ENCODE assay signal across 9 mouse cellular contexts in genomic region chr1:182895698-182896097, GRCm38 (mm10). TPM values are rescaled to one million over a fixed set of nuclear protein-coding genes. Genes with fewer than 3 reads are reported as not detected.
DNase-seq lines count a peak whose midpoint lies in the region; ATAC-seq and TF ChIP-seq lines count a peak whose summit lies in the region.
"Had no signal": no experiment of that assay in that cellular context is flagged by ENCODE, and none has a peak within 500 bp of the region (broad histone marks: within the 10 kb centered on the region; RNA-seq: fewer than 3 reads in every experiment).

No protein-coding gene starts in this region.

- H3K36me3 ChIP-seq in MEL (ENCODE audit: control insufficient read depth in 1 of 2, insufficient read depth in 2 of 2, low read length in 2 of 2): no peaks in the 10 kb centered on the region
- no peaks in the 10 kb centered on the region for H3K36me3 ChIP-seq in limb, embryonic 10.5 days
- H3K36me3 ChIP-seq: embryonic facial prominence, embryonic 15.5 days had no signal

- no peak overlapping the region for H3K4me3 ChIP-seq in MEL (ENCODE audit: control insufficient read depth in 1 of 2, insufficient read depth in 1 of 2, low read depth in 2 of 2, low read length in 2 of 2)
- no peak overlapping the region for H3K4me3 ChIP-seq in limb, embryonic 10.5 days
- H3K4me3 ChIP-seq: embryonic facial prominence, embryonic 15.5 days had no signal

- H3K9me3 ChIP-seq in MEL (replicated peaks; ENCODE audit: insufficient read depth, low read length): no peaks in the 10 kb centered on the region
- no peaks in the 10 kb centered on the region for H3K9me3 ChIP-seq in limb, embryonic 10.5 days (replicated peaks)
- H3K9me3 ChIP-seq: embryonic facial prominence, embryonic 15.5 days had no signal

- H3K79me2 ChIP-seq in MEL (ENCODE audit: control insufficient read depth, insufficient read depth, low read length, poor library complexity): no peaks in the 10 kb centered on the region

- no peak for TF ChIP-seq EP300 in MEL (IDR thresholded peaks at IDR 0.05; ENCODE audit: low read depth in 1 of 2, low read length in 2 of 2)

- no peak for TF ChIP-seq RAD21 in MEL (IDR thresholded peaks at IDR 0.05; ENCODE audit: low read depth, low read length)

- no peak for TF ChIP-seq POLR2A in MEL (IDR thresholded peaks at IDR 0.05; ENCODE audit: control insufficient read depth in 1 of 2, insufficient read depth in 1 of 2, low read depth in 1 of 2, low read length in 2 of 2, poor library complexity in 1 of 2)

- ATAC-seq in granulocyte monocyte progenitor cell, adult 5-6 weeks (replicated peaks; ENCODE audit: poor library complexity, severe bottlenecking): peak; percentile 73

- 72% methylated on average over 9 of the region's 9 CpGs for WGBS in limb, embryonic 10.5 days

- H3K27ac ChIP-seq in MEL (ENCODE audit: control insufficient read depth, low read depth, low read length): no peak overlapping the region
- no peak overlapping the region for H3K27ac ChIP-seq in limb, embryonic 10.5 days
- H3K27ac ChIP-seq: embryonic facial prominence, embryonic 15.5 days had no signal

- H3K27me3 ChIP-seq in MEL (ENCODE audit: control insufficient read depth in 1 of 2, insufficient read depth in 2 of 2, low read length in 2 of 2): no peaks in the 10 kb centered on the region; a peak in 1 of 4 replicates
- no peaks in the 10 kb centered on the region for H3K27me3 ChIP-seq in limb, embryonic 10.5 days (ENCODE audit: low read depth, poor library complexity, severe bottlenecking)
- H3K27me3 ChIP-seq: embryonic facial prominence, embryonic 15.5 days had no signal

- peak; percentile 26 to 47 (median 38); a peak in 5 of 6 replicates for TF ChIP-seq CTCF in MEL (IDR thresholded peaks at IDR 0.05 in 2 of 3, conservative IDR thresholded peaks at IDR 0.05 in 1 of 3; ENCODE audit: control insufficient read depth in 1 of 3, insufficient read depth in 1 of 3, low read depth in 2 of 3, low read length in 3 of 3, poor library complexity in 1 of 3, severe bottlenecking in 1 of 3)

- no peak overlapping the region for H3K9ac ChIP-seq in MEL (ENCODE audit: control insufficient read depth, low read depth, low read length, poor library complexity, severe bottlenecking)
- H3K9ac ChIP-seq: embryonic facial prominence, embryonic 15.5 days had no signal

- DNase-seq in layer of hippocampus, adult 11-12 months (ENCODE audit: low spot score): peak; percentile 60
- DNase-seq in layer of hippocampus, adult 9-11 months: no peak
- peak; percentile 8 for DNase-seq in MEL (ENCODE audit: low read depth, low spot score)
- DNase-seq in cerebellum, adult 18-20 months: peak; percentile 33 to 49
- peak; percentile 58 for DNase-seq in limb, embryonic 10.5 days (ENCODE audit: low spot score)
- DNase-seq in ovary, postnatal 14 days (ENCODE audit: low spot score): peak; percentile 33
- DNase-seq in Muller cell, postnatal 12 days (ENCODE audit: inconsistent ontology term): no peak

- no peaks in the 10 kb centered on the region for H3K4me1 ChIP-seq in MEL (ENCODE audit: control insufficient read depth in 1 of 2, insufficient read depth in 2 of 2, low read length in 2 of 2)
- peaks cover 4% of the 10 kb centered on the region; the same call in 1 of the 2 replicates for H3K4me1 ChIP-seq in limb, embryonic 10.5 days
- H3K4me1 ChIP-seq: embryonic facial prominence, embryonic 15.5 days had no signal

TF ChIP-seq in MEL, 35 proteins besides CTCF, POLR2A, EP300 and RAD21:
- peak; percentile 28; the same call in 1 of the 2 replicates for TF ChIP-seq SMC3 (IDR thresholded peaks at IDR 0.05; ENCODE audit: low read depth, low read length)
- TF ChIP-seq ZNF384 (IDR thresholded peaks at IDR 0.05; ENCODE audit: low read depth, low read length): no peak

RNA-seq across cellular contexts. Expression of gene Tlr5, which starts 58.9 kb away (rescaled TPM):
- total RNA-seq in MEL (2012; rRNA removed): not detected in 2 replicates
- polyA plus RNA-seq in MEL (2012; ENCODE audit: insufficient read depth in 1 of 2, insufficient read length in 2 of 2, low read depth in 1 of 2, low replicate concordance in 2 of 2, missing spikeins in 1 of 2): not detected
- 1.1 and 1.5 TPM in 2 replicates for total RNA-seq in granulocyte monocyte progenitor cell, adult 5-6 weeks (2014; fragmentation: Nextera tagmentation)
- total RNA-seq in granulocyte monocyte progenitor cell, adult 5-6 weeks (2017): 0.60 and 0.82 TPM in 2 replicates
- polyA plus RNA-seq in limb, embryonic 10.5 days (2016; fragmentation: Nextera tagmentation; extraction: Ambion mirVana): 0.33 and 0.69 TPM in 2 replicates

Comparison
In these comparisons a context has a peak if more than half of its experiments do, and no peak if none do; other contexts are left out.
1. DNase-seq: peak in layer of hippocampus, adult 11-12 months (single experiment), MEL (single experiment), cerebellum, adult 18-20 months (2 of 2), limb, embryonic 10.5 days (single experiment) and ovary, postnatal 14 days (single experiment); none in layer of hippocampus, adult 9-11 months (single experiment) and Muller cell, postnatal 12 days (single experiment).